Mouse (Mus musculus): Measurements from ENCODE around the gene Zfp598. TPM values are rescaled to one million over a fixed set of nuclear protein-coding genes. Genes with fewer than 3 reads are reported as not detected.

The Zfp598 gene
- polyA plus RNA-seq (2014; fragmentation: Nextera tagmentation; extraction: Ambion mirVana) = 25.3 and 34.4 TPM in 2 replicates

- peak within 1 kb of the TSS; percentile 98 for H3K4me3 ChIP-seq (ENCODE audit: low read length)
- no peaks in the 10 kb centered on the region for H3K27me3 ChIP-seq (ENCODE audit: control insufficient read depth, insufficient read depth, low read length)
- H3K4me1 ChIP-seq (ENCODE audit: control insufficient read depth, insufficient read depth, low read length) = peaks cover 26% of the 10 kb centered on the region
- WGBS = under 1% methylated on average over 77 of the region's 80 CpGs
- peak within 1 kb of the TSS; percentile 97 for H3K9ac ChIP-seq (ENCODE audit: low read depth, low read length)
- no peaks in the 10 kb centered on the region for H3K9me3 ChIP-seq (ENCODE audit: control insufficient read depth, low read length)
- peak within 1 kb of the TSS; percentile 87 for H3K4me2 ChIP-seq (replicated peaks; ENCODE audit: low read depth, low read length)
- H3K27ac ChIP-seq (ENCODE audit: low read depth, low read length) = peak within 1 kb of the TSS; percentile 84
- H3K36me3 ChIP-seq (ENCODE audit: control insufficient read depth, insufficient read depth, low read length) = no peaks in the 10 kb centered on the region; the same call in 1 of the 2 replicates
- ATAC-seq (ENCODE audit: low FRiP score, low TSS enrichment) = peak; percentile 98
Measured at GRCm38 (mm10) chr17:24669545-24670245, at the start of gene Zfp598. Zfp598 (plus strand) TSS chr17:24669687.

DNA sequence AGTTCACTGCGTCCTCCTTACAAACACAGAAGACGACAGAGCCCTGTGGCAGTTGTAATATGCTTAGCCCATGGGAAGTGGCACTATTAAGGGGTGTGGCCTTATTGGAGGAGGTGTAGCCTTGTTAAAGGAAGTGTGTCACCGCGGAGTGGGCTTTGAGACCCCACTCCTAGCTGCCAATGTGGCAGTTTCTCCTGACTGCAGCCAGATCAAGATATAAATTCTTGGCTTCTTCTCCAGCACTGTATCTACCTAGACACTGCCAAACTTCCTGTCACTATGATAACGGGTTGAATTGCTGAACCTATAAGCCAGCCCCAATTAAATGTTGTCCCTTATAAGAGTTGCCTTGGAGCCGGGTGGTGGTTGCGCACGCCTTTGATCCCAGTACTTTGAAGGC is 44.0 kb upstream of the Zfp598 start:
- Histone ChIP-seq H3K4me2 (replicated peaks; ENCODE audit: low read depth, low read length) (no peak overlapping the region), H3K27me3 (ENCODE audit: control insufficient read depth, insufficient read depth, low read length) (no peaks in the 10 kb centered on the region), H3K4me3 (ENCODE audit: low read length) (no peak overlapping the region), H3K4me1 (ENCODE audit: control insufficient read depth, insufficient read depth, low read length) (no peaks in the 10 kb centered on the region), H3K9ac (ENCODE audit: low read depth, low read length) (no peak overlapping the region), H3K36me3 (ENCODE audit: control insufficient read depth, insufficient read depth, low read length) (peaks cover 91% of the 10 kb centered on the region), H3K9me3 (ENCODE audit: control insufficient read depth, low read length) (no peaks in the 10 kb centered on the region), H3K27ac (ENCODE audit: low read depth, low read length) (no peak overlapping the region)
- no peak for ATAC-seq (ENCODE audit: low FRiP score, low TSS enrichment)
- 94% methylated on average over 8 of the region's 8 CpGs for WGBS

GRCm38 (mm10) chr17:24628646-24629045 is 40.8 kb upstream of the Zfp598 start:
- H3K27ac ChIP-seq (ENCODE audit: low read depth, low read length) = no peak overlapping the region
- peaks cover 64% of the 10 kb centered on the region for H3K36me3 ChIP-seq (ENCODE audit: control insufficient read depth, insufficient read depth, low read length)
- no peak for ATAC-seq (ENCODE audit: low FRiP score, low TSS enrichment)
- peaks cover 13% of the 10 kb centered on the region for H3K4me1 ChIP-seq (ENCODE audit: control insufficient read depth, insufficient read depth, low read length)
- H3K4me3 ChIP-seq (ENCODE audit: low read length) = no peak overlapping the region
- H3K9me3 ChIP-seq (ENCODE audit: control insufficient read depth, low read length) = no peaks in the 10 kb centered on the region
- no peaks in the 10 kb centered on the region for H3K27me3 ChIP-seq (ENCODE audit: control insufficient read depth, insufficient read depth, low read length)
- no peak overlapping the region for H3K4me2 ChIP-seq (replicated peaks; ENCODE audit: low read depth, low read length)
- WGBS = 48% methylated on average over 5 of the region's 5 CpGs
- H3K9ac ChIP-seq (ENCODE audit: low read depth, low read length) = no peak overlapping the region

GRCm38 (mm10) chr17:24630072-24630471 is 39.4 kb upstream of the Zfp598 start:
- no peaks in the 10 kb centered on the region for H3K27me3 ChIP-seq (ENCODE audit: control insufficient read depth, insufficient read depth, low read length)
- no peaks in the 10 kb centered on the region for H3K9me3 ChIP-seq (ENCODE audit: control insufficient read depth, low read length)
- no peak overlapping the region for H3K27ac ChIP-seq (ENCODE audit: low read depth, low read length)
- H3K36me3 ChIP-seq (ENCODE audit: control insufficient read depth, insufficient read depth, low read length) = peaks cover 53% of the 10 kb centered on the region
- H3K4me3 ChIP-seq (ENCODE audit: low read length) = no peak overlapping the region
- no peak for ATAC-seq (ENCODE audit: low FRiP score, low TSS enrichment)
- H3K9ac ChIP-seq (ENCODE audit: low read depth, low read length) = no peak overlapping the region
- WGBS = 90% methylated on average over 14 of the region's 14 CpGs
- no peak overlapping the region for H3K4me2 ChIP-seq (replicated peaks; ENCODE audit: low read depth, low read length)
- H3K4me1 ChIP-seq (ENCODE audit: control insufficient read depth, insufficient read depth, low read length) = peaks cover 13% of the 10 kb centered on the region

DNA sequence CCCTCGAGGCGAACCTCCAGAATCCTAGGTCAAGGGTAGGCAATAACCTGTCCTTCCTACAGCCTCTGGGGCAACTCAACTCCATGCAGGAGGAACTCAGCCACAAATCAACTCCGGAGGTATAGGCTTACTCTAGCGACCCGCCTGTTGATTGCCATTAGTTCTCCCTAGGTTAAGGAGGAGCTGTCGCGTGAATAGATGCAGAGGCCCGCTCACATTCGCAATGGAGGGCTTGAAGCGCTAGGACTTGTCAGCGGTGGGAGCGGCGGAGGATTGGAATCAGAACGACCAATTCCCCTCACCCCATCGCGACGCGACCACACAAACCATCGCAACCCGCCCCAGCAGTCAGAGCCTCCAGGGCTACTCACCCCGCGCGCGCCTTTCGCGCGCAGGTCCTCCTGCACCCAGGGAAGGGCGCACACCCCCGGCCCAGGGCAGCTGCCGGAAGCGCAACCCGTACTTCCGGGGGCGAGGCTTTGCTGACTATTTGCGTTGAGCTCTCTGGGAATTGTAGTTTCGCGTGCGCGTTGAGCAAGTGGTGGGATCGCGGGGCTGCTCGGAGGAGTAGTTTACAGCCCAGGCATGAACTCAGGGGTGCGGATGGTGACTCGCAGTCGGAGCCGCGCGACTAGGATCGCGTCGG is 37.2 kb upstream of the Zfp598 start, which contains the start of the genes Tsc2 and Nthl1:
TSS of gene Tsc2 (minus strand) at position 464 of the 646 bp plus-strand sequence.
TSS of gene Nthl1 (plus strand) at position 514 of the 646 bp plus-strand sequence.
- Histone ChIP-seq H3K4me3 (ENCODE audit: low read length) (peak within 1 kb of the TSS; percentile 58), H3K9me3 (ENCODE audit: control insufficient read depth, low read length) (no peaks in the 10 kb centered on the region), H3K9ac (ENCODE audit: low read depth, low read length) (peak within 1 kb of the TSS; percentile 63), H3K36me3 (ENCODE audit: control insufficient read depth, insufficient read depth, low read length) (peaks cover 32% of the 10 kb centered on the region), H3K4me2 (replicated peaks; ENCODE audit: low read depth, low read length) (peak within 1 kb of the TSS; percentile 50), H3K4me1 (ENCODE audit: control insufficient read depth, insufficient read depth, low read length) (peaks cover 13% of the 10 kb centered on the region), H3K27ac (ENCODE audit: low read depth, low read length) (peak within 1 kb of the TSS; percentile 75), H3K27me3 (ENCODE audit: control insufficient read depth, insufficient read depth, low read length) (no peaks in the 10 kb centered on the region)
- peak; percentile 88 for ATAC-seq (ENCODE audit: low FRiP score, low TSS enrichment)
- WGBS = under 1% methylated on average over 47 of the region's 51 CpGs

DNA sequence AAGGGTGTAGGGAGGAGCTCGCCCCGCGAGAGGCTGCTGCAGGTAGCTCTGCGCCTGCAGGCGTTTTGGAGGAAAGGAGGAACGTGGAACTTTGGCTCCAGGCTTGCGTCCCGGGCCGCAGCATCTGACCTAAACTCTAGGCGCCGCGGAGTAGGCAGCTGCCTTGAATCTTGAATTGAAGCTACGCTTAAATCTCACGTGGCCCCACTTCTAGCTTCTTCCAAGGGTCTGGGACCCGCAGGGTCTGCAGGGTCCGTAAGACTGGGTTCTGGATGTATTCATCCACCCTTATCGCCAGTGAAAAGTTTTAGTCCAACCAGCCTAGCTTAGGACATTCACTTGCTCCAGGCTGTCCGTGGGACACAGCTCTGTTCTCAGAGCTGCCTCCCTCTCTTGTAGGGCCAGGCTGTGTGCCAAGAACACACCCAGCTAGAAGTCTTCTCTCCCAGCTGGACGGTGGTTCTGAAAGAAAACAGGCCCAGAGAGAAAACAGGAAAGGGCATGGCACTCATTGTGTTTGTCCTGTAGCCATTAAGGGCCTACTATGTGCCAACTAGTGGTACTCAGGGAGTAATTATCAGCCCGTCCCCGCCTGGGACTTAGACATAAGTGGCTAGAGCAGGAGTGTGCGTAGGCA is 36.6 kb upstream of the Zfp598 start:
- Histone ChIP-seq H3K36me3 (ENCODE audit: control insufficient read depth, insufficient read depth, low read length) (peaks cover 27% of the 10 kb centered on the region), H3K27me3 (ENCODE audit: control insufficient read depth, insufficient read depth, low read length) (no peaks in the 10 kb centered on the region), H3K27ac (ENCODE audit: low read depth, low read length) (peak overlapping the region; percentile 75), H3K4me2 (replicated peaks; ENCODE audit: low read depth, low read length) (peak overlapping the region; percentile 50), H3K4me1 (ENCODE audit: control insufficient read depth, insufficient read depth, low read length) (peaks cover 13% of the 10 kb centered on the region), H3K4me3 (ENCODE audit: low read length) (peak overlapping the region; percentile 58), H3K9ac (ENCODE audit: low read depth, low read length) (peak overlapping the region; percentile 63), H3K9me3 (ENCODE audit: control insufficient read depth, low read length) (no peaks in the 10 kb centered on the region)
- 11% methylated on average over 22 of the region's 22 CpGs for WGBS
- ATAC-seq (ENCODE audit: low FRiP score, low TSS enrichment) = peak; percentile 32; the same call in 1 of the 2 replicates

- peaks cover 13% of the 10 kb centered on the region for H3K4me1 ChIP-seq (ENCODE audit: control insufficient read depth, insufficient read depth, low read length)
- H3K4me3 ChIP-seq (ENCODE audit: low read length) = no peak overlapping the region
- H3K27me3 ChIP-seq (ENCODE audit: control insufficient read depth, insufficient read depth, low read length) = no peaks in the 10 kb centered on the region
- no peaks in the 10 kb centered on the region for H3K9me3 ChIP-seq (ENCODE audit: control insufficient read depth, low read length)
- WGBS = 96% methylated on average over 11 of the region's 11 CpGs
- H3K36me3 ChIP-seq (ENCODE audit: control insufficient read depth, insufficient read depth, low read length) = peaks cover 24% of the 10 kb centered on the region
- H3K27ac ChIP-seq (ENCODE audit: low read depth, low read length) = no peak overlapping the region
- no peak overlapping the region for H3K9ac ChIP-seq (ENCODE audit: low read depth, low read length)
- ATAC-seq (ENCODE audit: low FRiP score, low TSS enrichment) = no peak
- no peak overlapping the region for H3K4me2 ChIP-seq (replicated peaks; ENCODE audit: low read depth, low read length)
Measured at GRCm38 (mm10) chr17:24633831-24634230, 35.7 kb upstream of the Zfp598 start.

GRCm38 (mm10) chr17:24635024-24635423 is 34.5 kb upstream of the Zfp598 start:
- Histone ChIP-seq H3K4me2 (replicated peaks; ENCODE audit: low read depth, low read length) (no peak overlapping the region), H3K9me3 (ENCODE audit: control insufficient read depth, low read length) (no peaks in the 10 kb centered on the region), H3K36me3 (ENCODE audit: control insufficient read depth, insufficient read depth, low read length) (peaks cover 16% of the 10 kb centered on the region), H3K4me1 (ENCODE audit: control insufficient read depth, insufficient read depth, low read length) (peaks cover 24% of the 10 kb centered on the region), H3K9ac (ENCODE audit: low read depth, low read length) (no peak overlapping the region), H3K27ac (ENCODE audit: low read depth, low read length) (no peak overlapping the region), H3K27me3 (ENCODE audit: control insufficient read depth, insufficient read depth, low read length) (no peaks in the 10 kb centered on the region), H3K4me3 (ENCODE audit: low read length) (no peak overlapping the region)
- no peak for ATAC-seq (ENCODE audit: low FRiP score, low TSS enrichment)
- WGBS = 81% methylated on average over 4 of the region's 4 CpGs

Data from kidney, embryonic 14.5 days (tissue).